Mouse (Mus musculus) forebrain, embryonic 16.5 days (tissue): ENCODE results near the gene Hsp90ab1. TPM values are rescaled to one million over a fixed set of nuclear protein-coding genes. Genes with fewer than 3 reads are reported as not detected.
A peak's percentile ranks its signal among the peaks of the same experiment; 100 is the strongest.

Experiments used
- ATAC-seq: fragments of 200-750 bp; cut with Nextera tagmentation; 2 replicates; pipeline ENCODE4 v1.8.0; 2017; ENCODE audit warnings: mild to moderate bottlenecking, moderate library complexity
- H3K27ac ChIP-seq: fragments of 300-500 bp; sonication (generic); 2 replicates; pipeline ENCODE4 v1.5.1; 2014; ENCODE audit warnings: low read length, control low read depth
- H3K27me3 ChIP-seq: fragments of 300-500 bp; sonication (generic); replicated peaks from 2 replicates; pipeline ENCODE4 v1.6.1; 2014; ENCODE audit warnings: low read length; ENCODE audit not compliant: control insufficient read depth, insufficient read depth
- H3K36me3 ChIP-seq: fragments of 300-500 bp; sonication (generic); 2 replicates; pipeline ENCODE4 v1.6.1; 2014; ENCODE audit not compliant: control insufficient read depth, insufficient read depth
- H3K4me1 ChIP-seq: fragments of 300-500 bp; sonication (generic); replicated peaks from 2 replicates; pipeline ENCODE4 v1.6.1; 2014; ENCODE audit warnings: low read length; ENCODE audit not compliant: control insufficient read depth, insufficient read depth
- H3K4me2 ChIP-seq: fragments of 300-500 bp; sonication (generic); 2 replicates; pipeline ENCODE4 v1.6.1; 2014; ENCODE audit warnings: mild to moderate bottlenecking, low read length, control low read depth
- H3K4me3 ChIP-seq: fragments of 300-500 bp; sonication (generic); replicated peaks from 2 replicates; pipeline ENCODE4 v1.5.1; 2014; ENCODE audit warnings: mild to moderate bottlenecking, low read length, control low read depth
- H3K9ac ChIP-seq: fragments of 300-500 bp; sonication (generic); replicated peaks from 2 replicates; pipeline ENCODE4 v1.6.1; 2014; ENCODE audit warnings: low read depth, low read length, control low read depth
- H3K9me3 ChIP-seq: fragments of 300-500 bp; sonication (generic); 2 replicates; pipeline ENCODE4 v1.6.1; 2016; ENCODE audit warnings: low read length; ENCODE audit not compliant: control insufficient read depth
- WGBS: fragments of 180-500 bp; shearing (Covaris S2); extraction: QIAGEN DNeasy Blood & Tissue Kit; methylation state at CpG from one replicate; pipeline ENCODE4 v1.1.7; 2014; 5-methylcytosine and 5-hydroxymethylcytosine counted together
- polyA plus RNA-seq: library from polyadenylated mRNA; unstranded; fragments of >200 nt; fragmentation: Nextera tagmentation; extraction: Ambion mirVana; gene quantifications from 2 replicates; pipeline ENCODE4 v1.2.1, GENCODE M21; 2015

Hsp90ab1 gene
- polyA plus RNA-seq, 1 experiment from 2014 or later = 1,528 TPM

DNA sequence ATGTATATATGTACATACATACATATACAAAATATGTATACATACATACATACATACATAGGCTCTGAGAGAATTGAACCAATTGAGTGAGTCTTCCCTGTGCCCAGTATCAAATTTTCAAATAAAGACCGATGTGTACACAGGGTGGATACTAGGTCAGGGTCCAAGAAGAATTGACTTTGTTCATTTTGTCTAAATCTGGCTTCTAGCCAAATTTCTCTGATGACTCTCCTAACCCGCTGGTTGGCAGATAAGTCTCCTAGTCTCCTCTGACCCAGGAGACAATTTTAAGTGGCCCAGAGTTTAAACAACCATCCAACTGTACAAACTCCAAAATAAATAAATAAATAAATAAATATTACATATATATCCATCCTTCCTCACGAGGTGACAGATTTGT lies 25.8 kb upstream of the Hsp90ab1 start:
- peak overlapping the region; percentile 45; the same call in 1 of the 2 replicates for H3K4me2 ChIP-seq
- no peaks in the 10 kb centered on the region for H3K9me3 ChIP-seq

GRCm38 (mm10) chr17:45598376-45598775 lies 25.3 kb upstream of the Hsp90ab1 start:
- no peak overlapping the region for H3K9ac ChIP-seq
- H3K4me1 ChIP-seq = peaks cover 40% of the 10 kb centered on the region
- no peak for ATAC-seq
- no peak overlapping the region for H3K27ac ChIP-seq
- 91% methylated on average over 2 of the region's 2 CpGs for WGBS
- H3K9me3 ChIP-seq = no peaks in the 10 kb centered on the region
- H3K36me3 ChIP-seq = no peaks in the 10 kb centered on the region
- no peak overlapping the region for H3K4me3 ChIP-seq
- H3K4me2 ChIP-seq = no peak overlapping the region
- H3K27me3 ChIP-seq = peaks cover 16% of the 10 kb centered on the region

More for the DNA sequence above, 25.8 kb upstream of the Hsp90ab1 start:
- Histone ChIP-seq H3K27me3 (peaks cover 16% of the 10 kb centered on the region), H3K27ac (no peak overlapping the region), H3K36me3 (no peaks in the 10 kb centered on the region), H3K4me3 (no peak overlapping the region), H3K4me1 (peaks cover 37% of the 10 kb centered on the region), H3K9ac (no peak overlapping the region; the same call in 1 of the 2 replicates)
- no peak for ATAC-seq
- 40% methylated on average over 3 of the region's 3 CpGs for WGBS

- ATAC-seq = peak; percentile 27; the same call in 1 of the 2 replicates
- H3K9ac ChIP-seq = no peak overlapping the region
- H3K4me1 ChIP-seq = peaks cover 45% of the 10 kb centered on the region
- H3K27ac ChIP-seq = no peak overlapping the region
- peaks cover 16% of the 10 kb centered on the region for H3K27me3 ChIP-seq
- no peak overlapping the region for H3K4me2 ChIP-seq
- 48% methylated on average over 3 of the region's 3 CpGs for WGBS
- H3K36me3 ChIP-seq = no peaks in the 10 kb centered on the region
- H3K4me3 ChIP-seq = no peak overlapping the region
- no peaks in the 10 kb centered on the region for H3K9me3 ChIP-seq
Measured at GRCm38 (mm10) chr17:45597787-45598186, 24.7 kb upstream of the Hsp90ab1 start.

- H3K4me1 ChIP-seq = peaks cover 55% of the 10 kb centered on the region
- H3K27ac ChIP-seq = peak overlapping the region; percentile 71
- H3K4me3 ChIP-seq = no peak overlapping the region
- H3K4me2 ChIP-seq = no peak overlapping the region
- H3K36me3 ChIP-seq = no peaks in the 10 kb centered on the region
- peaks cover 12% of the 10 kb centered on the region for H3K27me3 ChIP-seq
- H3K9me3 ChIP-seq = no peaks in the 10 kb centered on the region
- 24% methylated on average over 11 of the region's 11 CpGs for WGBS
- peak; percentile 41 for ATAC-seq
- H3K9ac ChIP-seq = no peak overlapping the region
Measured at GRCm38 (mm10) chr17:45596631-45597396, 23.7 kb upstream of the Hsp90ab1 start.

DNA sequence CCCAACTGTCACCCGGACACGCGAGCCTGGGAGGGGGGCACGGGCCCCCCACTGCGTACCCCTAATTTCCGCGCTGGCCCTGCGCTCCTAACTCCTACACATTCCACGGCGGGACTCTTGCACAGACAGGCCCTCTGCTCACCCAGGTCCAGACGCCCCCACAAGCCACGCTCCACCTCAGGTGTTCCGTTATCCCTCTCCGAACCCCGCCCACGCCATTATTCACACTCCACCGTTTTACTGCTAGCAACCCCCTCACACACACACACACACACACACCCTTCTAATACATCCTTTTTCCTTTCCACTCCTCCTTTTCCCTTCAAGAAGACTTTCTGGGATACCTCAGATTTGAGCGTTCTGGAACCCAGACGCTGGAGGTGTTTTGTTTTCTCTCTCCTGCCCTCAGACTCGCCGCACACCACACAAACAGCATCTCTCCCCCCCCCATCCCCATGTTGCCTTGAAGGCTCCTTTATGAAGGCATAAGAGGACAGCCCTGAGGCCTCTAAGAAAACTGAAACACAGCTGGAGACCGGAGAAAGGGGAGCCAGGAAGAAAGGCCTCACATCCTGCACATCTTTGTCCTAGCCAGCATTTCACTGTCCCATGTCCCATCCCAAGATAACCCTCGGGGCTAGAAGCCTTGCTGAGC lies 22.8 kb upstream of the Hsp90ab1 start:
- Histone ChIP-seq H3K9me3 (no peaks in the 10 kb centered on the region), H3K9ac (peak overlapping the region; percentile 79), H3K4me2 (peak overlapping the region; percentile 95), H3K4me3 (peak overlapping the region; percentile 63), H3K36me3 (no peaks in the 10 kb centered on the region), H3K27ac (peak overlapping the region; percentile 21; the same call in 1 of the 2 replicates), H3K27me3 (peaks cover 7% of the 10 kb centered on the region; the same call in 1 of the 2 replicates), H3K4me1 (peaks cover 56% of the 10 kb centered on the region)
- 4% methylated on average over 23 of the region's 23 CpGs for WGBS
- peak; percentile 16; the same call in 1 of the 2 replicates for ATAC-seq

DNA sequence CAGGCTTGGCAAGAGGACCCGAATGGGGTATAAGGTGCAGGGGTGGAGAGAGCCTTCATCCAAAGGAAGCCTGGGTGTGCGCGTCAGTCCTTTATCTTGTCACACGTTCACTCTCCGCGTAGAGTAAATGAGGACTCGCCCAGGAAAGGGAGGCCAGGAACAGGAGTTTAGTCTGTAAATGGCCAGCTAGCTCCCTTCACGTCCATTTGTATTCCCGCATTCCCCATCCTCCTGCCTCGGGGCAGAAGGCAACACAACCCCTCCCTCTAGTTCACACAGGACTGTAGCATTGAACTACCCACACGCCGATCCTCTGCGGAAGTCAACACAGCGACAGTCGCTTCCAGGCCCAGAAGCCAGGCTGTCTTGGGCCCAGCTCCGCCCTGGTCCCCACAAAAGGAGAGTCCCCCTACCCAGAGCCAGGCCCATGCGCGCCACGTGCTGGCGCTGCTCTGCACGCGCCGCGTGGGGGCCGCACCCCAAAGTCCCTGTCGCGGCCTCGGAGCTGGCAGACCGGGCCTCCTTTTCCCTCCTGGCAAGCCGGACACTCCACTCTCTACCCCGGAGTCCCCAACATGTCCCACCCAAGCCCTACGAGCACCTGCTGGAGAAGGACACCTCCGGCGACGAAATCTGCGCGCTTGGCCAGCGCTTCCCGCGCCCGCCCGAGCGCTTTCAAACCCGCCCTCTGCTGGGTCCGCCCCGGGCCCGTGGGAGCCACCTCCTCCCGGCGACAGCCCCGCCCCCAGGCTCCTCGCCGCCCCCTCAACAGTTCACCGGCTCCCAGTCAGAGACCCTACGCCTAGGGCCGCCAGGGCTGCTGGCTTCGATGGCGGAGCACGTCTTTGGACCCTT lies 22.0 kb upstream of the Hsp90ab1 start:
- WGBS = under 1% methylated on average over 55 of the region's 58 CpGs
- peak; percentile 81 for ATAC-seq
- Histone ChIP-seq H3K9me3 (no peaks in the 10 kb centered on the region), H3K27me3 (peaks cover 1% of the 10 kb centered on the region; the same call in 1 of the 2 replicates), H3K27ac (no peak overlapping the region), H3K4me2 (peak overlapping the region; percentile 95), H3K4me1 (peaks cover 56% of the 10 kb centered on the region), H3K9ac (peak overlapping the region; percentile 79), H3K4me3 (peak overlapping the region; percentile 63), H3K36me3 (no peaks in the 10 kb centered on the region)

GRCm38 (mm10) chr17:45594195-45594594 lies 21.1 kb upstream of the Hsp90ab1 start:
- Histone ChIP-seq H3K9ac (0 out of 2 replicates have a peak overlapping the region, but pooled peaks have one; percentile 79), H3K36me3 (no peaks in the 10 kb centered on the region), H3K27me3 (no peaks in the 10 kb centered on the region), H3K4me2 (peak overlapping the region; percentile 95), H3K27ac (no peak overlapping the region), H3K9me3 (no peaks in the 10 kb centered on the region), H3K4me1 (peaks cover 52% of the 10 kb centered on the region), H3K4me3 (peak overlapping the region; percentile 63)
- no peak for ATAC-seq
- 53% methylated on average over 8 of the region's 8 CpGs for WGBS

DNA sequence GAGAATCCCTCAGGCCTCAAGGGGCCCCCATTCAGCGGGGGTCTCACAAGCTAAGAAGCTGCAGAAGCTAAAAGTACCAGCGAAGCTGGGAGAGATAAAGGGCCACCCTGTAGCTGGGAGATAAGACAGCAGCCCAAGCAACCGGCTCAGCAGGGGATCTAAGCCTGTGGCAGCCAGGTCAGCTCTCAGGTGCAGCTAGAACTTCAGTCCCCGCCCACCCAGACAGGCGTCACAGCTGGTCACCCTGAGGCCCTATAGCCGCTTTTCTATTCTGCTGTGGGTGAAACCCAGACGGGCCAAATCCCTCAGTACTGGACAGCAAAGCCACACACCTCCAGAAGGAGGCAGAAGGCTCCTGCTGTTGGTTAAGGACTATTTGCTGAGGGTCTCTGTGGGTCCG lies 20.4 kb upstream of the Hsp90ab1 start:
- H3K9ac ChIP-seq = 0 out of 2 replicates have a peak overlapping the region, but pooled peaks have one; percentile 5
- peak overlapping the region; percentile 19 for H3K4me2 ChIP-seq
- H3K27ac ChIP-seq = no peak overlapping the region
- H3K36me3 ChIP-seq = no peaks in the 10 kb centered on the region
- no peaks in the 10 kb centered on the region for H3K27me3 ChIP-seq
- WGBS = 21% methylated on average over 8 of the region's 8 CpGs
- no peaks in the 10 kb centered on the region for H3K9me3 ChIP-seq
- ATAC-seq = no peak
- H3K4me3 ChIP-seq = no peak overlapping the region
- H3K4me1 ChIP-seq = peaks cover 51% of the 10 kb centered on the region
